Mouse (Mus musculus) megakaryocyte, embryonic 14.5 days (primary cell): ENCODE measurements around the gene Akp3.

Source experiments
- FLI1 ChIP-seq: IDR thresholded peaks from 2 replicates; pipeline ENCODE4 v1.6.1; 2012; ENCODE audit warnings: low read length, inconsistent platforms, mixed read lengths
- GATA1 ChIP-seq: IDR thresholded peaks from 3 replicates; pipeline ENCODE4 v1.6.1; 2012; ENCODE audit warnings: mixed read lengths, low read length, inconsistent platforms, borderline replicate concordance

DNA sequence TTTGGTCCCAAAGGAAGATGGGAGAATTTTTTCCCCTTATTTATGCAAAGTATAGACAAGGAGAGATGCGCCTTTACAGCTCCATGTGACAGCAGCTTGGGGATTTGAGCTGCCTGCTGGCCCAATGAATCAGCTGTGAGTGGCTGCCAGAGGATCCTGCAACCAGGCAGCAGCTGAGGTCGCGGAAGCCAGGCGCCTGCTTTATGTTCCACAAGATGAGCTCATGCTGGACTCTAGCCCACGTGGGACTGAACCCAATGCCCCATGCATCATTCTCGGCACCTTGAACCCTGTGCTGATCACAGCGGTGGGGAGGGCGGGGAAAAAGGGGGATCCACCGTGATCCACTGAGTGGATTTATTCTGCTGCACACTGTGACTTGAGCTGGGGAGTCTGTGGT, 17.7 kb downstream of the Akp3 start:
- TF ChIP-seq GATA1 = no peak
- no peak for TF ChIP-seq FLI1
